Mouse (Mus musculus): ENCODE results near the gene Lpp. TPM values are rescaled to one million over a fixed set of nuclear protein-coding genes. Genes with fewer than 3 reads are reported as not detected.

The Lpp gene
- polyA plus RNA-seq, 1 experiment, result 176 TPM

GRCm38 (mm10) chr16:24913021-24913420, 519.7 kb downstream of the Lpp start:
- Histone ChIP-seq H3K4me3 (ENCODE audit: control insufficient read depth, low read depth, low read length) (no peak overlapping the region), H3K27me3 (ENCODE audit: control insufficient read depth, insufficient read depth, low read length) (no peaks in the 10 kb centered on the region), H3K27ac (ENCODE audit: control insufficient read depth, insufficient read depth, low read depth, low read length) (no peak overlapping the region), H3K4me1 (ENCODE audit: control insufficient read depth, insufficient read depth, low read length) (no peaks in the 10 kb centered on the region), H3K36me3 (ENCODE audit: control insufficient read depth, insufficient read depth, low read length) (no peaks in the 10 kb centered on the region)
- TF ChIP-seq POLR2A (IDR thresholded peaks at IDR 0.05; ENCODE audit: control insufficient read depth, low read depth, low read length) (no peak), CTCF (IDR thresholded peaks at IDR 0.05; ENCODE audit: control insufficient read depth, insufficient read depth, insufficient replicate concordance, low read depth, low read length) (no peak)

GRCm38 (mm10) chr16:24913641-24914392, 520.5 kb downstream of the Lpp start:
- no peaks in the 10 kb centered on the region for H3K36me3 ChIP-seq (ENCODE audit: control insufficient read depth, insufficient read depth, low read length)
- H3K27ac ChIP-seq (ENCODE audit: control insufficient read depth, insufficient read depth, low read depth, low read length), result no peak overlapping the region
- H3K4me1 ChIP-seq (ENCODE audit: control insufficient read depth, insufficient read depth, low read length), result no peaks in the 10 kb centered on the region
- no peaks in the 10 kb centered on the region for H3K27me3 ChIP-seq (ENCODE audit: control insufficient read depth, insufficient read depth, low read length)
- no peak overlapping the region for H3K4me3 ChIP-seq (ENCODE audit: control insufficient read depth, low read depth, low read length)
- TF ChIP-seq POLR2A (IDR thresholded peaks at IDR 0.05; ENCODE audit: control insufficient read depth, low read depth, low read length), result no peak
- no peak for TF ChIP-seq CTCF (IDR thresholded peaks at IDR 0.05; ENCODE audit: control insufficient read depth, insufficient read depth, insufficient replicate concordance, low read depth, low read length)

- H3K27ac ChIP-seq (ENCODE audit: control insufficient read depth, insufficient read depth, low read depth, low read length), result no peak overlapping the region
- TF ChIP-seq CTCF (IDR thresholded peaks at IDR 0.05; ENCODE audit: control insufficient read depth, insufficient read depth, insufficient replicate concordance, low read depth, low read length), result no peak
- no peak for TF ChIP-seq POLR2A (IDR thresholded peaks at IDR 0.05; ENCODE audit: control insufficient read depth, low read depth, low read length)
- H3K4me1 ChIP-seq (ENCODE audit: control insufficient read depth, insufficient read depth, low read length), result no peaks in the 10 kb centered on the region
- no peaks in the 10 kb centered on the region for H3K36me3 ChIP-seq (ENCODE audit: control insufficient read depth, insufficient read depth, low read length)
- no peaks in the 10 kb centered on the region for H3K27me3 ChIP-seq (ENCODE audit: control insufficient read depth, insufficient read depth, low read length)
- no peak overlapping the region for H3K4me3 ChIP-seq (ENCODE audit: control insufficient read depth, low read depth, low read length)
These were observed 521.1 kb downstream of the Lpp start for GRCm38 (mm10) chr16:24914393-24914751.

- no peak for TF ChIP-seq POLR2A (IDR thresholded peaks at IDR 0.05; ENCODE audit: control insufficient read depth, low read depth, low read length)
- TF ChIP-seq CTCF (IDR thresholded peaks at IDR 0.05; ENCODE audit: control insufficient read depth, insufficient read depth, insufficient replicate concordance, low read depth, low read length), result no peak
- no peak overlapping the region for H3K4me3 ChIP-seq (ENCODE audit: control insufficient read depth, low read depth, low read length)
These were observed 522.2 kb downstream of the Lpp start for GRCm38 (mm10) chr16:24915470-24915869.

GRCm38 (mm10) chr16:24919349-24920012, 526.2 kb downstream of the Lpp start:
- H3K27ac ChIP-seq (ENCODE audit: control insufficient read depth, insufficient read depth, low read depth, low read length), result no peak overlapping the region
- no peaks in the 10 kb centered on the region for H3K27me3 ChIP-seq (ENCODE audit: control insufficient read depth, insufficient read depth, low read length)
- H3K4me3 ChIP-seq (ENCODE audit: control insufficient read depth, low read depth, low read length), result no peak overlapping the region
- no peaks in the 10 kb centered on the region for H3K4me1 ChIP-seq (ENCODE audit: control insufficient read depth, insufficient read depth, low read length)
- TF ChIP-seq CTCF (IDR thresholded peaks at IDR 0.05; ENCODE audit: control insufficient read depth, insufficient read depth, insufficient replicate concordance, low read depth, low read length) (no peak), POLR2A (IDR thresholded peaks at IDR 0.05; ENCODE audit: control insufficient read depth, low read depth, low read length) (no peak)
- H3K36me3 ChIP-seq (ENCODE audit: control insufficient read depth, insufficient read depth, low read length), result no peaks in the 10 kb centered on the region

More at GRCm38 (mm10) chr16:24915470-24915869, 522.2 kb downstream of the Lpp start:
- Histone ChIP-seq H3K4me1 (ENCODE audit: control insufficient read depth, insufficient read depth, low read length) (no peaks in the 10 kb centered on the region), H3K36me3 (ENCODE audit: control insufficient read depth, insufficient read depth, low read length) (no peaks in the 10 kb centered on the region), H3K27ac (ENCODE audit: control insufficient read depth, insufficient read depth, low read depth, low read length) (no peak overlapping the region), H3K27me3 (ENCODE audit: control insufficient read depth, insufficient read depth, low read length) (no peaks in the 10 kb centered on the region)

GRCm38 (mm10) chr16:24930070-24930469, 536.8 kb downstream of the Lpp start:
- no peaks in the 10 kb centered on the region for H3K27me3 ChIP-seq (ENCODE audit: control insufficient read depth, insufficient read depth, low read length)
- no peak overlapping the region for H3K4me3 ChIP-seq (ENCODE audit: control insufficient read depth, low read depth, low read length)
- TF ChIP-seq POLR2A (IDR thresholded peaks at IDR 0.05; ENCODE audit: control insufficient read depth, low read depth, low read length) (no peak), CTCF (IDR thresholded peaks at IDR 0.05; ENCODE audit: control insufficient read depth, insufficient read depth, insufficient replicate concordance, low read depth, low read length) (no peak)
- no peaks in the 10 kb centered on the region for H3K36me3 ChIP-seq (ENCODE audit: control insufficient read depth, insufficient read depth, low read length)
- peaks cover 2% of the 10 kb centered on the region; the same call in 1 of the 2 replicates for H3K4me1 ChIP-seq (ENCODE audit: control insufficient read depth, insufficient read depth, low read length)
- H3K27ac ChIP-seq (ENCODE audit: control insufficient read depth, insufficient read depth, low read depth, low read length), result no peak overlapping the region

- no peak for TF ChIP-seq POLR2A (IDR thresholded peaks at IDR 0.05; ENCODE audit: control insufficient read depth, low read depth, low read length)
- TF ChIP-seq CTCF (IDR thresholded peaks at IDR 0.05; ENCODE audit: control insufficient read depth, insufficient read depth, insufficient replicate concordance, low read depth, low read length), result no peak
- Histone ChIP-seq H3K27me3 (ENCODE audit: control insufficient read depth, insufficient read depth, low read length) (no peaks in the 10 kb centered on the region), H3K36me3 (ENCODE audit: control insufficient read depth, insufficient read depth, low read length) (no peaks in the 10 kb centered on the region), H3K27ac (ENCODE audit: control insufficient read depth, insufficient read depth, low read depth, low read length) (no peak overlapping the region), H3K4me3 (ENCODE audit: control insufficient read depth, low read depth, low read length) (no peak overlapping the region), H3K4me1 (ENCODE audit: control insufficient read depth, insufficient read depth, low read length) (peaks cover 2% of the 10 kb centered on the region; the same call in 1 of the 2 replicates)
These were observed 537.3 kb downstream of the Lpp start for GRCm38 (mm10) chr16:24930621-24931020.

Data from testis, adult 2 months (tissue).